In the genomic region with DNA sequence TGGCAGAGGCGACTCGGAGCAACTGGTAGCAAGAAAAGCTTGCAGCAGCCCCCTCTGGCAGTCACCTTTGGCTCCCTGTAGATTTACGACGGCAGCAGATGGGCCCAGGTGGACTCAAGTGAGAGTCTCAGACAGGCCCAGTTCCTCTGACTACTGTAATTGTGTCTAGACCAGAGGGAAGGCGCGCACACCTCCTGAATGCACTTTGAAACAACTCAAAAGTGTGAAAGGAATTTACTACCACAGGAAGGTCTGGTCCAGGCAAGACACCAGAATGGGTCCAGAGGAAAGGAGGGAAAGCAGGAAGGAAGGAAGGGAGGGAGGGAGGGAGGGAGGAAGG, we compare ENCODE assay signal across 8 mouse cellular contexts.
DNase-seq lines count a peak whose midpoint lies in the region; ATAC-seq lines count a peak whose summit lies in the region.

No protein-coding gene starts in this region.

- no peaks in the 10 kb centered on the region for H3K9me3 ChIP-seq in kidney, embryonic 14.5 days (ENCODE audit: control insufficient read depth, low read length)
- no peaks in the 10 kb centered on the region for H3K9me3 ChIP-seq in embryonic facial prominence, embryonic 11.5 days (replicated peaks; ENCODE audit: control insufficient read depth, low read length)
- no peaks in the 10 kb centered on the region for H3K9me3 ChIP-seq in hindbrain, embryonic 15.5 days
- no peaks in the 10 kb centered on the region for H3K9me3 ChIP-seq in midbrain, embryonic 14.5 days (ENCODE audit: control insufficient read depth, low read length)

- H3K27ac ChIP-seq in kidney, embryonic 14.5 days (ENCODE audit: low read depth, low read length): no peak overlapping the region
- H3K27ac ChIP-seq in embryonic facial prominence, embryonic 11.5 days (replicated peaks; ENCODE audit: low read depth, low read length): peak overlapping the region; percentile 63
- H3K27ac ChIP-seq in hindbrain, embryonic 15.5 days (replicated peaks): peak overlapping the region; percentile 47; the same call in 1 of the 2 replicates
- no peak overlapping the region for H3K27ac ChIP-seq in midbrain, embryonic 14.5 days (replicated peaks; ENCODE audit: low read depth, low read length)

- no peak overlapping the region; the same call in 1 of the 2 replicates for H3K4me3 ChIP-seq in kidney, embryonic 14.5 days (ENCODE audit: low read length)
- no peak overlapping the region for H3K4me3 ChIP-seq in embryonic facial prominence, embryonic 11.5 days (ENCODE audit: low read depth, low read length)
- H3K4me3 ChIP-seq in hindbrain, embryonic 15.5 days: peak overlapping the region; percentile 29
- H3K4me3 ChIP-seq in midbrain, embryonic 14.5 days (replicated peaks; ENCODE audit: low read depth, low read length): peak overlapping the region; percentile 29

- H3K4me2 ChIP-seq in kidney, embryonic 14.5 days (replicated peaks; ENCODE audit: low read depth, low read length): peak overlapping the region; percentile 59
- H3K4me2 ChIP-seq in embryonic facial prominence, embryonic 11.5 days (ENCODE audit: low read depth, low read length): peak overlapping the region; percentile 11
- peak overlapping the region; percentile 53 for H3K4me2 ChIP-seq in hindbrain, embryonic 15.5 days
- H3K4me2 ChIP-seq in midbrain, embryonic 14.5 days (ENCODE audit: low read length): peak overlapping the region; percentile 58

- no peaks in the 10 kb centered on the region for H3K36me3 ChIP-seq in kidney, embryonic 14.5 days (ENCODE audit: control insufficient read depth, insufficient read depth, low read length)
- H3K36me3 ChIP-seq in embryonic facial prominence, embryonic 11.5 days (replicated peaks; ENCODE audit: control insufficient read depth, insufficient read depth, low read depth, low read length): no peaks in the 10 kb centered on the region
- no peaks in the 10 kb centered on the region for H3K36me3 ChIP-seq in hindbrain, embryonic 15.5 days
- H3K36me3 ChIP-seq in midbrain, embryonic 14.5 days (ENCODE audit: control insufficient read depth, insufficient read depth, low read length): no peaks in the 10 kb centered on the region

- WGBS in kidney, embryonic 14.5 days: 11% methylated on average over 6 of the region's 6 CpGs
- 14% methylated on average over 6 of the region's 6 CpGs for WGBS in embryonic facial prominence, embryonic 11.5 days
- 21% methylated on average over 6 of the region's 6 CpGs for whole genome bisulfite sequencing in hindbrain, embryonic 15.5 days
- 23% methylated on average over 6 of the region's 6 CpGs for WGBS in midbrain, embryonic 14.5 days

- peak; percentile 51; the same call in 1 of the 2 replicates for ATAC-seq in kidney, embryonic 14.5 days (ENCODE audit: low FRiP score, low TSS enrichment)
- peak; percentile 29; the same call in 1 of the 2 replicates for ATAC-seq in embryonic facial prominence, embryonic 11.5 days (replicated peaks; ENCODE audit: insufficient number of reproducible peaks, low FRiP score, low TSS enrichment, low read depth)
- no peak for ATAC-seq in hindbrain, embryonic 15.5 days (ENCODE audit: low FRiP score, low read depth)
- no peak for ATAC-seq in midbrain, embryonic 14.5 days (ENCODE audit: low FRiP score, low TSS enrichment)

- DNase-seq in kidney, postnatal 14 days: no peak
- DNase-seq in embryonic facial prominence, embryonic 11.5 days (ENCODE audit: low spot score): no peak
- DNase-seq in midbrain, embryonic 14.5 days: no peak
- DNase-seq in B cell, adult 2 months: no peak
- DNase-seq in adrenal gland, adult (ENCODE audit: inconsistent age in 2 of 2, low spot score in 1 of 2): no peak
- DNase-seq in embryo, embryonic 9.5 days (ENCODE audit: extremely low spot score): no peak

- H3K9ac ChIP-seq in kidney, embryonic 14.5 days (ENCODE audit: low read depth, low read length): no peak overlapping the region; the same call in 1 of the 2 replicates
- peak overlapping the region; percentile 11 for H3K9ac ChIP-seq in embryonic facial prominence, embryonic 11.5 days (replicated peaks; ENCODE audit: low read length)
- H3K9ac ChIP-seq in hindbrain, embryonic 15.5 days: peak overlapping the region; percentile 22; the same call in 1 of the 2 replicates
- peak overlapping the region; percentile 37; the same call in 1 of the 2 replicates for H3K9ac ChIP-seq in midbrain, embryonic 14.5 days (replicated peaks; ENCODE audit: low read length)

- H3K4me1 ChIP-seq in kidney, embryonic 14.5 days (ENCODE audit: control insufficient read depth, insufficient read depth, low read length): peaks cover 15% of the 10 kb centered on the region
- H3K4me1 ChIP-seq in embryonic facial prominence, embryonic 11.5 days (ENCODE audit: control insufficient read depth, insufficient read depth, low read length): 0 out of 2 replicates have a peak, but pooled peaks cover 2% of the 10 kb centered on the region
- peaks cover 24% of the 10 kb centered on the region for H3K4me1 ChIP-seq in hindbrain, embryonic 15.5 days (replicated peaks)
- H3K4me1 ChIP-seq in midbrain, embryonic 14.5 days (ENCODE audit: control insufficient read depth, insufficient read depth, low read length): peaks cover 15% of the 10 kb centered on the region

- H3K27me3 ChIP-seq in kidney, embryonic 14.5 days (ENCODE audit: control insufficient read depth, insufficient read depth, low read length): peaks cover 3% of the 10 kb centered on the region
- no peaks in the 10 kb centered on the region for H3K27me3 ChIP-seq in embryonic facial prominence, embryonic 11.5 days (ENCODE audit: control insufficient read depth, insufficient read depth, low read length)
- peaks cover 45% of the 10 kb centered on the region for H3K27me3 ChIP-seq in hindbrain, embryonic 15.5 days
- peaks cover 35% of the 10 kb centered on the region for H3K27me3 ChIP-seq in midbrain, embryonic 14.5 days (ENCODE audit: control insufficient read depth, insufficient read depth, low read length)

Comparison
In these comparisons a context has a peak if more than half of its experiments do, and no peak if none do; other contexts are left out.
1. ATAC-seq: peak in kidney, embryonic 14.5 days (single experiment) and embryonic facial prominence, embryonic 11.5 days (single experiment); none in hindbrain, embryonic 15.5 days (single experiment) and midbrain, embryonic 14.5 days (single experiment).
2. H3K27ac ChIP-seq: peak in embryonic facial prominence, embryonic 11.5 days (single experiment) and hindbrain, embryonic 15.5 days (single experiment); none in kidney, embryonic 14.5 days (single experiment) and midbrain, embryonic 14.5 days (single experiment).
3. H3K4me3 ChIP-seq: peak in hindbrain, embryonic 15.5 days (single experiment) and midbrain, embryonic 14.5 days (single experiment); none in kidney, embryonic 14.5 days (single experiment) and embryonic facial prominence, embryonic 11.5 days (single experiment).
4. Peak in every context shown above with its lines, with median percentiles within 50 percentile points of each other: H3K4me2 ChIP-seq.